8 mouse cellular contexts compared by ENCODE assay signal in genomic region chr7:27308821-27309549, GRCm38 (mm10). TPM values are rescaled to one million over a fixed set of nuclear protein-coding genes. Genes with fewer than 3 reads are reported as not detected.
DNase-seq lines count a peak whose midpoint lies in the region; ATAC-seq lines count a peak whose summit lies in the region.

No protein-coding gene starts in this region.

- peaks cover under 1% of the 10 kb centered on the region; the same call in 1 of the 2 replicates for H3K36me3 ChIP-seq in hindbrain, embryonic 13.5 days
- H3K36me3 ChIP-seq in liver, embryonic 15.5 days (replicated peaks): no peaks in the 10 kb centered on the region

- ATAC-seq in hindbrain, embryonic 13.5 days (ENCODE audit: low FRiP score): no peak
- no peak for ATAC-seq in liver, embryonic 15.5 days (ENCODE audit: insufficient read depth)
- ATAC-seq in monocyte, adult 5-6 weeks (replicated peaks; ENCODE audit: insufficient number of reproducible peaks, low FRiP score, low TSS enrichment, poor library complexity, severe bottlenecking): no peak

- peaks cover 17% of the 10 kb centered on the region for H3K4me1 ChIP-seq in hindbrain, embryonic 13.5 days (replicated peaks)
- H3K4me1 ChIP-seq in liver, embryonic 15.5 days (replicated peaks): peaks cover 13% of the 10 kb centered on the region

- H3K9ac ChIP-seq in hindbrain, embryonic 13.5 days: 0 out of 2 replicates have a peak overlapping the region, but pooled peaks have one; percentile 53
- no peak overlapping the region for H3K9ac ChIP-seq in liver, embryonic 15.5 days

- peaks cover 7% of the 10 kb centered on the region; the same call in 1 of the 2 replicates for H3K9me3 ChIP-seq in hindbrain, embryonic 13.5 days
- H3K9me3 ChIP-seq in liver, embryonic 15.5 days (replicated peaks): no peaks in the 10 kb centered on the region

- no peak overlapping the region for H3K27ac ChIP-seq in hindbrain, embryonic 13.5 days
- no peak overlapping the region for H3K27ac ChIP-seq in liver, embryonic 15.5 days (replicated peaks)

- peak overlapping the region; percentile 29 for H3K4me3 ChIP-seq in hindbrain, embryonic 13.5 days
- peak overlapping the region; percentile 23; the same call in 1 of the 2 replicates for H3K4me3 ChIP-seq in liver, embryonic 15.5 days (replicated peaks)

- peak overlapping the region; percentile 55 for H3K4me2 ChIP-seq in hindbrain, embryonic 13.5 days
- H3K4me2 ChIP-seq in liver, embryonic 15.5 days: peak overlapping the region; percentile 41

- H3K27me3 ChIP-seq in hindbrain, embryonic 13.5 days: peaks cover 44% of the 10 kb centered on the region
- peaks cover 41% of the 10 kb centered on the region for H3K27me3 ChIP-seq in liver, embryonic 15.5 days

- DNase-seq in urinary bladder, postnatal 14 days (ENCODE audit: low spot score): peak; percentile 66
- DNase-seq in urinary bladder, postnatal 10 days (ENCODE audit: low spot score): no peak
- no peak for DNase-seq in adrenal gland, postnatal 10 days
- DNase-seq in gastrocnemius, postnatal 4 days (ENCODE audit: low spot score in 2 of 2): no peak
- DNase-seq in urinary bladder, postnatal 4 days (ENCODE audit: low spot score in 2 of 2): no peak

- 9% methylated on average over 28 of the region's 28 CpGs for WGBS in hindbrain, embryonic 13.5 days
- WGBS in liver, embryonic 15.5 days (ENCODE audit: insufficient replicate concordance): 9% methylated on average over 28 of the region's 28 CpGs

RNA-seq across cellular contexts. Expression of gene Ltbp4, which starts 28.5 kb away (rescaled TPM):
- 5.4 and 6.0 TPM in 2 replicates for polyA plus RNA-seq in hindbrain, embryonic 13.5 days (2015; fragmentation: Nextera tagmentation; extraction: Ambion mirVana)
- 4.6 and 7.8 TPM in 2 replicates for polyA plus RNA-seq in liver, embryonic 15.5 days (2015; fragmentation: Nextera tagmentation; extraction: Ambion mirVana)
- 100 to 1,000 TPM; 107 to 111 TPM for total RNA-seq in adrenal gland, postnatal 10 days (2021)
- 0.68 TPM in 1 of 3 replicates, not detected in the others for total RNA-seq in monocyte, adult 5-6 weeks (2017)
- 100 to 1,000 TPM; 152 to 169 TPM for total RNA-seq in gastrocnemius, postnatal 4 days (2021)

RNA-seq across cellular contexts. Expression of gene Shkbp1, which starts 46.8 kb away (rescaled TPM):
- polyA plus RNA-seq in hindbrain, embryonic 13.5 days (2015; fragmentation: Nextera tagmentation; extraction: Ambion mirVana): 61.8 and 62.5 TPM in 2 replicates
- polyA plus RNA-seq in liver, embryonic 15.5 days (2015; fragmentation: Nextera tagmentation; extraction: Ambion mirVana): 16.4 and 18.6 TPM in 2 replicates
- total RNA-seq in adrenal gland, postnatal 10 days (2021): 10 to 100 TPM; 19.6 to 22.9 TPM
- total RNA-seq in monocyte, adult 5-6 weeks (2017): 33.3 to 47.0 TPM (median 39.9 TPM) in 3 replicates
- 10 to 100 TPM; 11.0 to 11.5 TPM for total RNA-seq in gastrocnemius, postnatal 4 days (2021)

RNA-seq across cellular contexts. Expression of gene Gm20479, which starts 48.2 kb away (rescaled TPM):
- polyA plus RNA-seq in hindbrain, embryonic 13.5 days (2015; fragmentation: Nextera tagmentation; extraction: Ambion mirVana): not detected in 2 replicates
- 0.28 TPM in 1 of 2 replicates, not detected in the other for polyA plus RNA-seq in liver, embryonic 15.5 days (2015; fragmentation: Nextera tagmentation; extraction: Ambion mirVana)
- 1 to 10 TPM in 1 of 2 experiments, not detected in 1; 2.5 TPM for total RNA-seq in adrenal gland, postnatal 10 days (2021)
- total RNA-seq in monocyte, adult 5-6 weeks (2017): not detected in 3 replicates
- not detected for total RNA-seq in gastrocnemius, postnatal 4 days (2021)

RNA-seq across cellular contexts. Expression of gene Numbl, which starts 50.8 kb away (rescaled TPM):
- polyA plus RNA-seq in hindbrain, embryonic 13.5 days (2015; fragmentation: Nextera tagmentation; extraction: Ambion mirVana): 48.4 and 49.6 TPM in 2 replicates
- 2.0 and 2.6 TPM in 2 replicates for polyA plus RNA-seq in liver, embryonic 15.5 days (2015; fragmentation: Nextera tagmentation; extraction: Ambion mirVana)
- 10 to 100 TPM; 11.3 to 13.6 TPM for total RNA-seq in adrenal gland, postnatal 10 days (2021)
- total RNA-seq in monocyte, adult 5-6 weeks (2017): 1.2 to 2.5 TPM (median 2.1 TPM) in 3 replicates
- 10 to 100 TPM; 26.3 to 32.3 TPM for total RNA-seq in gastrocnemius, postnatal 4 days (2021)

Comparison
In these comparisons a context has a peak if more than half of its experiments do, and no peak if none do; other contexts are left out.
1. RNA of gene Ltbp4, which starts 28.5 kb away (total RNA-seq): 152 to 169 TPM in gastrocnemius, postnatal 4 days and 107 to 111 TPM in adrenal gland, postnatal 10 days; 0.68 TPM in monocyte, adult 5-6 weeks; every median in the first group is over 10 times any median in the second.